Mouse (Mus musculus): Measurements from ENCODE around the gene Qrfp.

Gene Qrfp

DNA sequence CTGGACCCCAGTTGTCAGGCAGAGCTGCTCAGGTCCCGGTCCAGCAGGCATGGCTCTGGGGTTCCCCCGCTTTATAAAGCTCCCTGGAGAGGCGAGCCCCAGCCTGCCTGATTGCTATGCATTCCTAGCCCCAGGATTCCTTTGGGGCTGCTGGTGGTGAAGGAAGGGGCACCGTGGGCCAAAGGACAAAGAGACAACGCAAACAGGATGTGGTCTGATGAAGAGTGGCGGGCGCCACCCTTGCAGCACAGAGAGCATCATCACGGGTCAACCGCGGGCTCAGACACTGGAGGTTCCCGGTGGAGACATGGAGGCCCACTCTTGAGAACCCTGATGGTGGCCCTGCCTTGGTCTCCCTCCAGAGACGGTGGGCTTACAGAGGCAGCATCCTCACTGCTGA, at the start of gene Qrfp:
TSS of gene Qrfp (minus strand) at position 137 of the 400 bp plus-strand sequence.
- peak; percentile 63 for DNase-seq (ENCODE audit: extremely low read depth, insufficient read length, low spot score)

DNA sequence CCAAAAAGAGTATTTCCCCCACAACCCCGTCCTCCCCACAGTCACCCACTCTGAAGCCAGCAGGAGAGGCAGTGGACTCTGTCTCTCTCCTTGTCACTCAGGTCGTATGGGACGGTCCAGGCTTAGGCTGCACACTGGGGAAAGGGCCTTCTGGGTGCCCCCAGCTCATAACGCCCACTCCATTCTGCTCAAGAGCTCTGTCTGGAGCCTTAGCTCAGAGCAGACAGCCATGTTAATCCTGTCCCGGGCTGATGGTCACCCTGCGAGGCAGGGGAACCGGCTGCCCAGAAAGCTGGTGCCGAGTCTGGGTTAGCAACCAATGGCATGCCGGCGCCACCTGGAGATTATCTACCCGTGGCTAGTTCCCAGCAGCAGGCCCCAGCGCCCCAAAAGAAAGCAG, 48.1 kb upstream of the Qrfp start:
- no peak for DNase-seq (ENCODE audit: extremely low read depth, insufficient read length, low spot score)

DNA sequence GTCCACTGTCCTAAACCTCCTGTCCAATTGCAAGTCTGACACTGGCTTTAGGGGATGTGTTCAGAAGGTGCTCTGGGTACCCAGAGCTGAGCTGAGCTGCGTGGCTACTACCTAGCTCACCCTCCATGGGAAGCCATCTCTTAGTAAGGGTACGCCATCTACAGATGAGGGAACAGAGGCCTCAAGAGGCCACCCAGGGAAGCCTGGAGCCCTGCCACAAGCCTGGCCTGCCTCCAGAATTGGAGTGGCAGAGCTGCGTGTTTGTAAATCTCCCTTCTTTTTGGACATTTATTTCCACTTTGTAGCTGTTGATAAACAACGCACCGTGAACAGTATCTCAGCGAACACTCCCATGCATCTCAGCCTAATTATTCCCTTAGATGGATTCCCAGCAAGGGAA, 46.8 kb upstream of the Qrfp start:
- DNase-seq (ENCODE audit: extremely low read depth, insufficient read length, low spot score) = no peak

DNA sequence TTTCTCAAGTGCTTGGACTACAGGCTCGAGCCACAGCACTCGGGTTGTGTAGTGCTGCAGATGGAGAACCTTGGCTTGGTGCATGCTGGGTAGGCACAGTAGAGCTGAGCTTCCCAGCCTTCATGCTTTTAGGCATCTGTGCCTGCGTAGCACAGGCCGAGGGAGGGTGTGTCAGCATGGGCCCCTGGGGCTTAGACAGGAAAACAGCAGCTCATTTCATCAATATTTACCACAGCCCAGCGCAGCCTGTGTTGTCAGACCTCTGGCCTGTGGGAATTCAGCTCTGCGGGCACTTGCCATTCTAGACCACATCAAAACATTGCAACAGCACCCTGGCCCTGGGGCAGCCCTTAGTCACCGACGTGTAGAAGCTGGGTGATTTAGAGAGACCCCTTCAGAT, 45.6 kb upstream of the Qrfp start:
- peak; percentile 57 for DNase-seq (ENCODE audit: extremely low read depth, insufficient read length, low spot score)

DNA sequence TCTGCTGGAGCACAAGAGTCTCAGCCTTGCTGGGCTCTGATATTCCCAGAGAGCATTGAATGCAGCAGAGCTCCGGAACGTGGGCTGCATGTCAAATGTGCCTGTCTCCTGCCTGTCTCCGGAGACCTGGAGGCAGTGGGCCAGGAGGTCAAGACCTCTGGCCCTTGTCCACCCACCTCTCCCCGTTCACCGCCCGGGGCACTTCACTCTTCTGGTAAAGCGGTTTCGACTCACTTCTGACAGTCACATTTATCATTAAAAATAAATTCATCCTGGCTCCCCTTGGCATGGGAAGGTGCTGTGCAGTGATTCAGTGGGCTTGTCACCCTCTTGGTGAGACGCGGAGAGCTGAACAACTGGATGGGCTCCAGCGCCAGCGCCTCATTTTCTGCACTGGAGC, 39.8 kb upstream of the Qrfp start:
- peak; percentile 66 for DNase-seq (ENCODE audit: extremely low read depth, insufficient read length, low spot score)

DNA sequence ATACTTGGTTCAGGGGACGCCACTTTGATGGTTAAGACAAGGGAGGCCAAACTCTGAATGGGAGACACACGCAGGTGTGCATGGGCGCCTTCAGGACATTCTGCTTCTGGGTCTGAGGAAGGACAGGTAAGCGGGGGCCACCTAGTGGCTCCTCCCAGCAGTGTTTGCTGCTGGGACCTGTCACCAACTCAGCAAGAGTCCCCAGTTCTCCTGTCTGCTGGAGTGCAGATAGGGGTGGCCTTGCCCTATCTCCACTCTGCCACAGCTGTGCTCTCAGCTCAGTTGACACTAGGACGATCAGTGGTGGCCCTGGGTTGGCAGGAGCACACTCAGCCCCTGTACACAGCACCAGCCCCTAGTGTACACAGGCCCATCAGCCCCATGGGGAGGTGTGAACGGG, 37.5 kb upstream of the Qrfp start:
- no peak for DNase-seq (ENCODE audit: extremely low read depth, insufficient read length, low spot score)

DNA sequence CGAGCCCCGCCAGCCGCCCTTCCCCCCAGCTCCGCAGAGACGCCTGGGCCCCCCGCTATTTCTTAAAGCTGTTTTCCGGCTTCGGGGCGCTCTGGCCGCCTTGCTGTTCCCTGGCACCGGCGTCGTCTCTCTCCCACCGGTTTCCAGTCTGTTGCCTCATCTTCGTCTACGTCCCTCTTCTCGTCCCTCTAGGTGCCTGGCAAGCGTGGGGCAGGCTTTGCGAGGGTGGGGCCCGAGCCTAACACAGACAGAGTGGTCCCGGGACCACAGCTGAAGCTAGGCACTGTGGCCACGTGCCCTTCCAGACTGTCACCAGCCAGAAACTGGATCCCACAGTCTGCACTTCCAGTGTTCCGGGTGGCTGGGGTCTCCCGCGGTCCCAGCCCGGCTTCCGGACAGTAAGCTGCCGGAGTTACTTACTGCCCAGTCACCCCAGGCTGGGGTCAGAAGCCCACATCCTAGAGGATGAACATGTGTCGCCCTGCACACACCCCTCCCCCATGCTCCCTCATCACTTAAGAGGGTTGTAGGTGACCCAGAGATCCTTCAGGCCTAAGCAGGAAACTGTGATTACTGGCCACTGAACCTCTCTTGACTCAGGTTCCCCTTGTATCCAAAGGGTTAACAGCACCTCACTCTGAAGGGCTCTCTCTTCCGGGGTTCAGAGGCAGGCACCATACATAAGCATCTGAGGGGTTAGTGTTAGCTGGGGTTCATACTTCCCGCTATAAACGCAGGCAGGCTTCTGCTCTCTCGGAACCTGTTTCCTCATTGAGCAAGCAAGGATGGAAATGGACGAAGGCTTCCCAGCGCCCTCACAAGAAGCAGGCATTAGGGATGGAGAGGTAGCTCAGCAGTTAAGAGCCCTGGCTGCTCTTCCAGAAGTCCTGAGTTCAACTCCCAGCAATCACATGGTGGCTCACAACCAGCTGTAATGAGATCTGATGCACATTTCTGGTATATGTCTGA, 36.6 kb upstream of the Qrfp start:
- DNase-seq (ENCODE audit: extremely low read depth, insufficient read length, low spot score) = no peak

DNA sequence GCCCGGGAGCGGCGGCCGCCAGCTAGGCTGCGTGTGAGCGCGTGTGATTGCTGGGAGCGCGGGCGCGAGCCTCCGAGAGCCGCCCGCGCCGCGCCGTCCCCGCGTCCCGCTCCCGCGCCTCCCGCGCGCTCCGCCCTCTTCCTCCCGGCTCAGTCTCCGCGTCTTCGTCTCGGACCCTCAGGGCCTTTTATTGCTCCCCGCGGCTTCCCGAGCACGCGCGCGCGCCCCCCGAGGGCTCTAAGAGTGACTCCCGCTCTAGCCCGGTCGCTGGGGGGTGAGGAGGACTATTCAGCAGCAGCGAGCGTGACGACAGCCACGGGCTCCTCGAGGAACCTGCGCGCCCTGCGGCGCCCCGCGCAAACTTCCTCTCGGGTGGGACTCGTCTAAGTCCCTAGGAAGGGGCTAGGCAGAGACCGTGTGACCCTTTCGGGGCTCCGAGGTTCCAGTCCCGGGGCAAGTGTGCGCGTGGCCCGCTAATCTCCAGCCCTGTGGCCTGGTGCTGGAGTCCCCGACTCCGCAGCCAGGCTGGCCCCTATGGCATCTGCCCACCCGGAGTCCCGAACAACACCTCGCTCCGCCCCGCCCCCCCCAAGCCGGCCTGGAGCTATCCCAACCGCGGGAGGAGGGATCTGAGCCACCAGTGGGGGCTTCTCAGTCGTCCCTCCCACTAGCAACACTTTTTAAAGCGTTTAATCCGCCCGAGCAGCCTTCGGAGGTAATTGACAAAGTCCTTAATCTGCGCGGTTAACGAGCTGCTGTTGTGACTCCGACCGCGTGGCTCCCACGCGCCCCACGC, 35.7 kb upstream of the Qrfp start, which contains the start of gene Fibcd1:
TSS of gene Fibcd1 (minus strand) at position 110 of the 796 bp plus-strand sequence.
- no peak for DNase-seq (ENCODE audit: extremely low read depth, insufficient read length, low spot score)

DNA sequence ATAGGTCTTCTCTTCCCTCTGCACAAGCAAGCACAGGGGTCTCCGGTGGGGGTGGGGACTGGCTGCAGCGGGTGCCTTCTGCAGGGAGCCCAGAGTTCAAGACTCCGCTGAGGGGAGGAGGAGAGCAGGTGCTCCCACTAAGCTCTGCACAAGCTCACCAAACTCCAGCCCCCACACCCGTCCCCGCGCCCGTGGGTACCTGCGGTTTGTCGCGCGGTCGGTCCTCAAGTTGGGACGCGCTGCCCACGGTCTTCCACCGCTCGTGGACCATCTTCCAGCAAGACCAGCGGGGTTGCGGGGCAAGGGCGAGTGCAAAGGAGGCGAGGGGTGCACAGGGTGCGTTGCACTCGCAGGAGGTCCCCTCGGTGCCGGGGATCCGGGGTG, 35.1 kb upstream of the Qrfp start:
- no peak for DNase-seq (ENCODE audit: extremely low read depth, insufficient read length, low spot score)

DNA sequence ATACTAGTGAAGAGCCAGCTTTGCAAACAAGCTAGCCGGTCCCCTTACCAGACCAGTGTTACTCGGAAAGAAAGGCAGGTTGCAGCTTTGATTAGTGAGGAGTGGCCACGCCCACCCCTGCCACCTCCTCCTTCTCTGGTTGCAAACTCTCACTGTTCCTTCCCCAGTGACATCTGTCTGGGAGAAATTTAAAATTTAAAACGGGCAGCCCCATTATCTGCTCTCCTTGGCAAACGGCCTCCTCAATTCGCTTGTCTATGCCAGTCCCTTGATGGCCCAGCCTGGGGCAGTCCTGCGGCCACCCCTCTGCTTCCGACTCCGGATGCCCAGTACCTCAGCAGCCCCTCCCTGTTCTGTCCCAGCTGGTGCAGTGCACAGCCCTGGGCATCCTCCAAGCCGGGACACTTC, 34.4 kb upstream of the Qrfp start:
- no peak for DNase-seq (ENCODE audit: extremely low read depth, insufficient read length, low spot score)

DNA sequence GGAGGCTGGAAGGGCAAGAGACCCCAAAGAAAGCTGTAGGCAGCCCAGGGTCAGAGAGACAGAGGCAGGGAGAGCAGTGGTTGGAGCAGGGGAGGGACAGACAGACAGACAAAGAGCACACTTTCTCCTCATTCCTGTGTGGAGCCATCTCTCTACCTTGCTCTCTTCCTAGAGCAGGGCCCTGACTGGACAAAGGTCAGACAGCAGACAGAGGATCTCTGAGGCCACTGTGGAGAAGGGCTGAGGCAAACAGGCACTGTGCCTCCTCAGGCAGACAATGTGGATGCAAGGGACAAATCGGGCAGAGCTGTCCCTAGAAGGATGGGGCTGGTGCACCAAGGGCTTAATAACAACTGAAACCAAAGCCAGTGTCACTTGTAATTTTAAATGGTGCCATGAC, 28.5 kb upstream of the Qrfp start:
- DNase-seq (ENCODE audit: extremely low read depth, insufficient read length, low spot score) = no peak

DNA sequence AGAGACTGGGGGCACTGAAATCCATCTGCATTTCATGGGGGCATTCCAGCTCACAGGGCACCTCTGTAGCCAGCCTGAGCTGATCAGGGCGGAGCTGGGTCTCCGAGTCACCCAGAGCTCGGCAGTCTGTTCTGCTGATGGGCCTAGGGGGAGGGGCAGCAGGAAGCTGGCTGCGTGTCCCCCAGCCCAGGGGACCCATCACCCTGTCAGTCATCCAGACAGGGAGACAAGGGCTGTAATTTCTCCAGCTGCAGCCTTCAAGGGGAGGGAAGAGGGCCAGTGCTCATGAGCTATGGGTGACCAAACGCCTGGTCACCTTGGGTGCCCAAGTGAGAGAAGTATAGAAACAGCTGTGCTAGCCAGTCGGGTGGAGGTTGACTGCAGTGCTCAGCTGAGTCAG, 26.6 kb upstream of the Qrfp start:
- DNase-seq (ENCODE audit: extremely low read depth, insufficient read length, low spot score) = no peak

DNA sequence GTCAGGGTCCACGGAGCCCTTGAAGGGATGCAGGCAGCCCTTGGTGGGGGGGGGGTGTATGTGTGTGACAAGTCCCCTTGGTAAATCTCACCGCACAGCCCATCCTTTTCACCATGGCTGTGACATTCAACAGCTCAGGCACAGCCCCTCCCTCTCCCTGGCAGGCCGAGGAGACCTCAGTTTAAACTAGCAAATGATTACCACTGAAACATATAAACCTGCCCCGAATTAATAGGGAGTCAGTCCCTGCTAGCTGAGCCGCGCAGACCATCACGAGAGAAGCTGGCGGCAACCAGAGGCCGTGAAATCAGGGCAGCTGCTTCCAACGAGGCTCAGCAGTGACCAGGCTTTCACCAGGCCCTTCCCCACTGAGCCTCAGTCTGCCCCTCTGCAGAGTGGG, 25.7 kb upstream of the Qrfp start:
- DNase-seq (ENCODE audit: extremely low read depth, insufficient read length, low spot score) = no peak

DNA sequence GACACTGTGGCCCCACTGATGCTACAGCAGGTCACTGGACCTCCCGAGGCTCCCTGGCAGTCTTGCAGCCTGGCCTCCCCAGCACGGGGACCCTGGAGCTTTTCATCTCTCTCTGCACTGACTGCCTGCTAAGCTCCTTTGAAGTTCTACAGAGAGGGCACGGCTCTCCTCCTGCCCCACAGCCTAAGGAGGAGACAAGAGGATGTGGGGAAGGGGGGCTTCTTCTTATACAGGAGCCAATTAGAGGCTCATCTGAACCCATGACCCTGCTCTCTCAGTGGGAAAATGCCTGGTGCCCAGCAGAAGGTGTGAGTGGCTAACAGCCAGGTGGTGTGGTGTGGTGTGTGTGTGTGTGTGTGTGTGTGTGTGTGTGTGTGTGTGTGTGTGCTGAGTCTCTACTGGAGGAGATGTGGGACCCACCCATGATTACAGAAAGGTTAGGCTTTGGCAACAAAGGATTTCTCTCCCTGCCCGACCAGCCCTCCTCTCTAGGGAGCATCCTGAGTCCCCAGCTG, 18.0 kb upstream of the Qrfp start:
- no peak for DNase-seq (ENCODE audit: extremely low read depth, insufficient read length, low spot score)

DNA sequence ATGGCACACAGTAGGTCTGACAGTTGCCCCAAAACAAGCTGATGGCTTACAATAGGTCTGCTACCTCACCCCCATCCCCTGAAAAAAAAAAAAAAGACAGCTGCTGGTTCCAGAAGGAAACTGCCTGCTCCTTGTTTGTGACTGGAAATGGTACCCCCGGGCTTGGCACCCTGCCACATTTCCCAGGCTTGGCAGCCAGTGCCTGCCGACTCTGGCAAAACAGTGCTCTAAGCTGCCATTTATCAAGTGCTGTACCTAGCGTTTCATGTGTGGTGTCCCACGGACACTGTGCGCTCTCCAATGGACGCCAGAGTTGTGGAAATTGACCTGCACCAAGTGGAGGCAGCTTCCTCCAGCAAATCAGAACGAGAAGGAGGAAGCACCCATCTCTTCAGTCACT, 17.5 kb upstream of the Qrfp start:
- no peak for DNase-seq (ENCODE audit: extremely low read depth, insufficient read length, low spot score)

DNA sequence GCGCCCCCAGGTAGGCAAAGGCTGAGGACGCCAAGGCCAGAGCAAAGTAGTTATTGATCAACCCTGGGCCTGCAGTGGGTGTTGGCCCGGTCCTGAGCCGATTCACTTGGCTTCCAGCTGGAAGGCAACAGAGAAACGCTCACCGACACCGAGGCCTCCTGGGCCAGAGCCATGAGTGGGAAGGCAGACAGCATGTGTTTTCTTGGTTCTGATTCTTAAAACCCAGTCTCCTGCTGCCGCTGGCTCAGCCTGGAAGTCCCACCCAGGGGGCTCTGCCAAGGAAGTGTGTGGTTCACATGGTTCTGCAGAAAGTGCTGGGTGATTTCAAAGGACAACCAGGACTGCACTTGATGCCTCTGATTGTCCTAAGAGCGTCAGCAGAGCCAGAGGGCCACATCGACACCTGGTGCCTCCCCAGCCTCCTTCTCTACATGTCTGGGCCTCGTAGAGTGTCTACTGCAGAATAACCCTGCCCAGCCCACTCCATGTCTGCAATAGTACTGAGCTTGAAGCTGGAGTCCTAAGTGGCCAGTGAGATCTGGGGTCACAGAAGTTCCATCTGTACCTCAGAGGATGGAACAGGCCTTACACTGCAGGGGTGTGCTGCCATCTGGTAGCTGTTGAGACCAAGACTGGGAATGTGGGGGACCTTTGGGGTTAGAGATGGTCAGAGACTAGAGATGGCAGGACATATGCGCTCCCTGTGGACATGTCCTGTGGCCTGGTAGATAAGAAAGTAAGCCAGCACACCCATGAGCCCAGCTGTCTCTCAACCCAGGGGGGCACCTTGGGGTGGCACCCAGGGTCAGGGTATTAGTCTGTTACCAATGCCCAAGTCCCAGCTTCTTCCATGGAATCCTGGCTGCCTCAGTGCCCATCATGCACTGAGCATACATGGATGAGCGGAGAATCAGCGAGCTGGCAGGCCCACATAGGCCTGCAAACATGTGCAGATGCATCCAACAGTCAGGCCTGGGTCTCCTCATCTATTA, 16.0 kb upstream of the Qrfp start:
- no peak for DNase-seq (ENCODE audit: extremely low read depth, insufficient read length, low spot score)

DNA sequence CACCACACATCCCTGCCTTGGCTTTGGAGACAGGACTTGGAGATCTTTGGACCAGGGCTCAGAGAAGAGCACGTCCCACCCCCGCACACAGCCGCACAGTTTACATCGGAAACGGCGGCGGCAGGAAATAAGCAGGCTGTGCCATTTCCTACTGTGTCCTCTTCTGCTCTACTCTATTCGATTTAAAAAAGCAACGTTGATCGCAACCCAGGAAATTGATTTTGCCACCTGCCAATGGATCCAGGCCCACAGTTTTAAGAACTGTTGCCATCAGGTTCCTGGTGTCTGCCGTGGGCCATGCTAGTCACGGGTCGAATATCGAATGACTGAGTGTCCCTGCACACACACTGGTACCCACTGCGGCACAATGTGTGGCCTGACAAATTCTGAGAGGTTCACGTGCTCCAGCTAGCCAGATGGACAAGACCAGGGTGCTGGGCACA, 15.1 kb upstream of the Qrfp start:
- no peak for DNase-seq (ENCODE audit: extremely low read depth, insufficient read length, low spot score)

DNA sequence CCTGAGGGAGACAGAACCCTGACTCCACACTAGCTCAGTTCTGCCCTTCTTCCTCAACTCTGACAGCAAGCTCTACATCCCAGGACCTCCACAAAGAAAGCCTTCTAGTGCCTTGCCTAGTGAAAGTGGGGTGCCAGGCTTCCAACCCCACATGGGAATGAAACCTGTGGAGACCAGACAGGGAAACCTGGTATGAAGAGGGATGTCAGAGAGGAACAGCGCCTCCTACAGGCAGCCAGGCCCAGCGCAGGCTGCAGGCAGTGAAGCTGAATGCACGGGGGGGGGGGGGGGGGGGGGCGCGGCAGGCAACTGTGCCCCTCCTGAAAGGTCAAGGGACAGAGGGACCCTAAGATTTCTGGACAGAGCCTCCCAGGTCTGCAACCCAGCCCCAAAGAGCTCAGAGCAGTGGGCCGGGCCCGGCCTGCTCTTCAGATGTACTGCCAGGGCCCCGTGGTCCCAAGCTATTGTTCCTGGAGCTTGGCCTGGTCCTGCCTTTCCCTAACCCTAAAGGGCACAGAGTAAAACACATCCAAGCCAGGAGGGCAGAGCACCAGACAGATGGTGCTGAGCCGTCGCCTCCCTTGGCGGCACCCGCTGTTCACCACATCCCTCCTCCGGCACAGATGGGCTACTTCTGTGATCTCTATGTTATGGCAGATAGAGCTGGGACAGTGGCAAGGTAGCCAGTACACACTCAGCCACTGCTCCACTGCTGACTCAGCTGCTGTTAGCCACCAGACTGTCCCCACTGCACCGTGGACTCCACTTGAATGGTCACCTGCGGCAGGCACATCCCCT, 13.8 kb upstream of the Qrfp start:
- DNase-seq (ENCODE audit: extremely low read depth, insufficient read length, low spot score) = no peak

Measured in 3134 (cell line).